Mouse (Mus musculus) lung, adult 2 months (tissue): ENCODE measurements around the gene Rbp1. TPM values are rescaled to one million over a fixed set of nuclear protein-coding genes. Genes with fewer than 3 reads are reported as not detected.

Source experiments
- DNase-seq: peaks from one replicate; pipeline ENCODE4 v3.0.0; 2022
- H3K4me1 ChIP-seq: fragments of 200-500 bp; 2 replicates; pipeline ENCODE4 v1.6.1; 2011; ENCODE audit warnings: low read length; ENCODE audit not compliant: control insufficient read depth, insufficient read depth
- H3K4me3 ChIP-seq: fragments of 200-500 bp; replicated peaks from 2 replicates; pipeline ENCODE3; 2011; ENCODE audit warnings: low read depth, mild to moderate bottlenecking, control low read depth, low read length; ENCODE audit errors: extremely low read depth
- CTCF ChIP-seq: fragments of 200-500 bp; IDR thresholded peaks from 2 replicates; pipeline ENCODE4 v1.5.1; 2011; ENCODE audit warnings: mild to moderate bottlenecking, low read length, control low read depth; ENCODE audit not compliant: insufficient read depth
- POLR2A ChIP-seq: fragments of 200-500 bp; IDR thresholded peaks from 2 replicates; pipeline ENCODE4 v1.6.1; 2011; ENCODE audit warnings: low read depth, mild to moderate bottlenecking, control low read depth, low read length, borderline replicate concordance; ENCODE audit errors: extremely low read depth
- WGBS: fragments of 180-500 bp; shearing (Covaris S2); methylation state at CpG from one replicate; pipeline ENCODE4 v1.1.7; 2018; 5-methylcytosine and 5-hydroxymethylcytosine counted together
- polyA plus RNA-seq: library from polyadenylated mRNA; depleted of rRNA; stranded (reverse); fragments of >200 nt; gene quantifications from 2 replicates; pipeline ENCODE4 v1.2.3, GENCODE M21; 2012

Rbp1 gene
- polyA plus RNA-seq, 1 experiment, result 19.4 TPM

- DNase-seq, result no peak
- H3K4me1 ChIP-seq, result no peaks in the 10 kb centered on the region
- no peak overlapping the region for H3K4me3 ChIP-seq
- WGBS, result 71% methylated on average over 3 of the region's 3 CpGs
- TF ChIP-seq CTCF (no peak), POLR2A (no peak)
These were observed 24.9 kb upstream of the Rbp1 start for GRCm38 (mm10) chr9:98397866-98398265.

DNA sequence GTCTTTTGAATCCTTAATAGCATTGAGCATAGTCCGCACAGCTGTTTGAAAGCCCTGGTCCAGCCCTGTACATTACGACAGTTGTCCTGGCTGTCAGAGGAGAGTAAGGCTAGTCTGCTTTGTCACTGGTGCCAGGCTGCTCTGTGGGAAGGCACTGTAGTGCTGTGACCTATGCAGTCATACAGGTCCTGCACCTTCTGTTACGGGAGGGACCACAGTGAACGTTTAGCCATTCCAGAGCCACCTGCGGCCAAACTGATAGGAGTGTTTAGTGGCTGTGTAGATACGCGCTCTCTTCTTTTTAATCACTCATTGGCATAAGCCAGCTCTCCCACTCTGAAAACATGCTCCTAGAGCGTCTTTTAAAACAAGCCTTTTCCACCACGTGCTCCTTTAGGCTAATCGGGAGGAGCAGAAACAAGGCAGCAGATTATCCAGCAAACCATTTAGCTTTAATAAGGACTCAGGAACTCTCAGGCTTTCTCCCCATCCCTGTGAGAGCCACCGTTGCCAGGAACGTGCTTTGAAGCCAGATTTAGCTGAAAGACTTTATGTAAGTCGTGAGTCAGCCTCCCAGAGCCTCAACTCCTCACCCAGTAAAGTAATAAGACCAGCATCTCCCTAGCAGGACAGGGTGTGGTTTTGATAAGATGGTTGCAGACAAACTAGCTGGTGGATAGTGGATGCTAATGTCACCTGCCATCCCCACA, 22.4 kb upstream of the Rbp1 start:
- WGBS, result 77% methylated on average over 13 of the region's 13 CpGs

GRCm38 (mm10) chr9:98401611-98402010, 21.1 kb upstream of the Rbp1 start:
- Histone ChIP-seq H3K4me1 (no peaks in the 10 kb centered on the region), H3K4me3 (no peak overlapping the region)
- TF ChIP-seq POLR2A (no peak), CTCF (no peak)
- no peak for DNase-seq
- WGBS, result 75% methylated on average over 5 of the region's 5 CpGs

More for the DNA sequence above, 22.4 kb upstream of the Rbp1 start:
- no peak for DNase-seq
- no peak overlapping the region for H3K4me3 ChIP-seq
- TF ChIP-seq POLR2A (no peak), CTCF (no peak)
- no peaks in the 10 kb centered on the region for H3K4me1 ChIP-seq

DNA sequence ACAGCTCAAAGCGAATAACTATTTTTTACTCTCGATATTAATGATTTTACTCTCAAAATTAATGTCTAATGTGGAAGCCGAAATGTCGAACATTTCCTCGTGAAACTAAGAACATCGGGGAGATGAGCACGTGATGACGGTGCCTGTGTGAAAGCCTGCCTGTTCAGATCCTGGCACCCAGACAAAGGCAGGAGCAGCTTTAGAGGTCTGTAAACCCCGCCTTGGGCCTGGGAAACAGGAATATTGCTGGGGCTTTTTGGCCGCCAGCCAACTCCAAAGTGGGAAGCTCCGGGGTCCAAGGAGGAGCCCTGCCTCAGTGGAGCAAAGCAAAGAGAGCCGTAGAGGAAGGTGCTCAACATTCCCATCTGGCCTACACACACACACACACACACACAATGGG, 15.0 kb upstream of the Rbp1 start:
- TF ChIP-seq POLR2A, result no peak
- no peak for TF ChIP-seq CTCF

DNA sequence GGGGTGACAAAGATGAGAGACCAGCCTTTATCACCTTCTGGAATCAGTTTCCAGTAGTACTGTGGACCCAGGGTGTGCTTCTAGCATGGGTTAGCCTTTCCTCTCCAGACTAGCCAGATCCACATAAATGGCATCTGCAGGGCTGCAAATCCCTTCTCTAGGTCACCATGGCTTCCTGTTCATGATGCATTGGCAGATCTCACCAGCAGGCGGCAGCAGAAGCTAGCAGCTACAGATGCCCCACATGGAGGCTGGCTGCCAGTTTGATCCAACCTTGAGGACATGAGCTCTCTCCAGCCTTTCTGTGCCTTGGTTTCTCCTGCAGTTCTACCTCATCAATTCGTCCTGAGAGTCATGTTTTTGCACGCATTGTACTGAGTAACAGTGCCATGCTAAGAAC, 13.6 kb upstream of the Rbp1 start:
- no peak overlapping the region for H3K4me3 ChIP-seq
- peak; percentile 88 for TF ChIP-seq CTCF
- no peak for TF ChIP-seq POLR2A
- 36% methylated on average over 3 of the region's 3 CpGs for WGBS
- DNase-seq, result peak; percentile 63
- no peaks in the 10 kb centered on the region for H3K4me1 ChIP-seq

More for the DNA sequence above, 15.0 kb upstream of the Rbp1 start:
- no peaks in the 10 kb centered on the region for H3K4me1 ChIP-seq
- H3K4me3 ChIP-seq, result no peak overlapping the region
- WGBS, result 78% methylated on average over 12 of the region's 12 CpGs
- DNase-seq, result no peak

DNA sequence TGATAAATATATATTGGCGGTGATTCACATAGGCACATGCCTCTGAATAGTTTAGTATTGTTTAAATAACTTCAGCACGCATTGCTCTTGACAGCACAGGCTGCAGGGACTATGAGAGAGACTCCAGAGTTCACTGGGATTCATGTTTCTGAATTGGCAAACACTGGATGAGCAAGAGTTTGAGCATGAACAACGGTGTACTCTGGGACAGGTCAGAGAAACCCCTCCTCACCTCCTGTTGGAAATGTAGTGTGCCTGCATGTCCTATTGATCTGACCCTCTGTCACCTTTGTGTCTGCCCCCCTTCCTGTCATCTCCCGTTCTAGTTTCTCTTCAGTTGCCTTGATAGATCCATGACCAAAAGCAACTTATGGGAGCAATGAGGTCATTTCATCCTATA, 7.3 kb upstream of the Rbp1 start:
- H3K4me3 ChIP-seq, result no peak overlapping the region
- H3K4me1 ChIP-seq, result no peaks in the 10 kb centered on the region
- WGBS, result 77% methylated on average over 4 of the region's 4 CpGs
- no peak for TF ChIP-seq POLR2A
- no peak for TF ChIP-seq CTCF
- no peak for DNase-seq

- H3K4me1 ChIP-seq, result no peaks in the 10 kb centered on the region
- WGBS, result 34% methylated on average over 7 of the region's 7 CpGs
- no peak overlapping the region for H3K4me3 ChIP-seq
- TF ChIP-seq POLR2A (no peak), CTCF (peak; percentile 64)
- no peak for DNase-seq
These were observed 4.8 kb upstream of the Rbp1 start for GRCm38 (mm10) chr9:98417919-98418318.

DNA sequence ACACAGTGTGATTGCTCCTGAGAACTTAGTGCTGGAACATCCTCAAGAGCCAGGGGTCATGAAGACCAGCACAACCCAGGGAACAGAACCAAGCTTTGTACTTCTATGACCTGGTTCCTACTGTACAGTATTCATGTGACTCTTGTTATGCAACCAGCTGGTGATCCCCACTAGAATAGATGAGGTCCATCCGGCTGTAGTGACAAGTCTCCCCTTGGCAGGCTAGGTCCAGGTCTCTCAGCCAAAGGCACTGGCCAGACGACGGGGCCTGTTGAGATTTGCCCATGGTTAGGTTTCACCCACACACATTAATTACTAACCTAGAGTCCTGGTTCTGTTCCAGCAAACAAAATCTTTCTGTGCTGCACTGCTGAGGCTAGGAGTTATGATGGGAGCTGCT, 4.4 kb upstream of the Rbp1 start:
- TF ChIP-seq POLR2A, result no peak
- TF ChIP-seq CTCF, result no peak
- no peak overlapping the region for H3K4me3 ChIP-seq
- no peak for DNase-seq
- no peaks in the 10 kb centered on the region for H3K4me1 ChIP-seq
- WGBS, result 68% methylated on average over 3 of the region's 3 CpGs

GRCm38 (mm10) chr9:98420666-98421065, 2.1 kb upstream of the Rbp1 start:
- 31% methylated on average over 1 of the region's 1 CpGs for WGBS
- DNase-seq, result no peak
- Histone ChIP-seq H3K4me1 (no peaks in the 10 kb centered on the region), H3K4me3 (no peak overlapping the region)
- no peak for TF ChIP-seq CTCF
- no peak for TF ChIP-seq POLR2A

DNA sequence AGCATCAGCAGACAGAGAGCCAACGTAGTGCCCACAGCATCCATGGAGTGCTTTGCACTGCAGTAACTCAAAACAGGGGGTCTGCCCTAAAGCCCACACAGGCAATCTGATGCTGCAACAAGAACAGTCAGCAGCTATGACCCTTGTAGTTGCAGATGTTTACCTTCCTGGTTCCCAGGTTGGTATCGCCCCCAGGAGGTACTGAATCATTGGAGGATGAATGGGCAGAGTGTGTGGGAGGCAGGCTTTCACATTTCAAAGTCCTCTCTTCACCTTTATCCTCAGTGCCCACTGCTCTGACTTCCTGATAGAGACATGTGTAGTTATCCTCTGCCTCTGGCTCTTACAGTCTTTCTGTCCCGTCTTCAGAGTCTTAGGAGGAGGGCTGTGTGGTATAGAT, 858 bp upstream of the Rbp1 start:
- no peaks in the 10 kb centered on the region for H3K4me1 ChIP-seq
- no peak for TF ChIP-seq CTCF
- no peak for TF ChIP-seq POLR2A
- H3K4me3 ChIP-seq, result no peak overlapping the region
- DNase-seq, result no peak
- 57% methylated on average over 3 of the region's 3 CpGs for WGBS
